Mouse (Mus musculus): Measurements from ENCODE around the gene C2cd2. TPM values are rescaled to one million over a fixed set of nuclear protein-coding genes. Genes with fewer than 3 reads are reported as not detected.
A peak's percentile ranks its signal among the peaks of the same experiment; 100 is the strongest.

Gene C2cd2
- polyA plus RNA-seq, 1 experiment from 2014 or later = 19.4 TPM

GRCm38 (mm10) chr16:97977722-97978121 is 15.3 kb upstream of the C2cd2 start:
- Histone ChIP-seq H3K36me3 (ENCODE audit: control insufficient read depth, insufficient read depth, low read length) (no peaks in the 10 kb centered on the region), H3K4me1 (ENCODE audit: control insufficient read depth, insufficient read depth, low read depth, low read length) (no peaks in the 10 kb centered on the region), H3K9ac (ENCODE audit: low read depth, low read length) (no peak overlapping the region), H3K27ac (ENCODE audit: low read depth, low read length) (no peak overlapping the region), H3K4me2 (ENCODE audit: low read length) (no peak overlapping the region), H3K9me3 (ENCODE audit: control insufficient read depth, low read length) (no peaks in the 10 kb centered on the region), H3K27me3 (replicated peaks; ENCODE audit: control insufficient read depth, insufficient read depth, low read length) (no peaks in the 10 kb centered on the region), H3K4me3 (ENCODE audit: low read length) (no peak overlapping the region)
- WGBS = 92% methylated on average over 3 of the region's 3 CpGs
- no peak for ATAC-seq

DNA sequence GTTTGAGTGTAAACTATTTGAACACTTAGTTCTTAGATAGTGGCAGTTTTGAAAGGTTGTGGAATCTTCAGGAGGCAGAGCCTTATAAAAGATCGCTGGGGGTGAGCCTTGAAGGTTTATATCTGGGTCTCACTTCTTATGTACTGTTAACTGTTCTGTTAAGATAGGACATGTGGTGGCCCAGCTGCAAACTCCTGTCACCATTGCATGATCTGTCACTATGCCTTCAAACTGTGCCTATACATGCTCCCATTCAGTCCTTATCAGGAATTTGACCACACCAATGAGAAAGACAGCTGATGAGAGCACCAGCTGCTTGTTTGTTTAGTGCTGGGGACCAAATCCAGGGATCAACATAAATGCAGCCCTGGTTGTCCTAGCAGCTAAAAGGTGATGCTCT is 14.9 kb upstream of the C2cd2 start:
- Histone ChIP-seq H3K4me2 (ENCODE audit: low read length) (no peak overlapping the region), H3K27ac (ENCODE audit: low read depth, low read length) (no peak overlapping the region), H3K9ac (ENCODE audit: low read depth, low read length) (no peak overlapping the region), H3K4me1 (ENCODE audit: control insufficient read depth, insufficient read depth, low read depth, low read length) (no peaks in the 10 kb centered on the region), H3K4me3 (ENCODE audit: low read length) (no peak overlapping the region), H3K9me3 (ENCODE audit: control insufficient read depth, low read length) (no peaks in the 10 kb centered on the region), H3K27me3 (replicated peaks; ENCODE audit: control insufficient read depth, insufficient read depth, low read length) (no peaks in the 10 kb centered on the region), H3K36me3 (ENCODE audit: control insufficient read depth, insufficient read depth, low read length) (no peaks in the 10 kb centered on the region)
- no peak for ATAC-seq
- WGBS = 84% methylated on average over 1 of the region's 1 CpGs

DNA sequence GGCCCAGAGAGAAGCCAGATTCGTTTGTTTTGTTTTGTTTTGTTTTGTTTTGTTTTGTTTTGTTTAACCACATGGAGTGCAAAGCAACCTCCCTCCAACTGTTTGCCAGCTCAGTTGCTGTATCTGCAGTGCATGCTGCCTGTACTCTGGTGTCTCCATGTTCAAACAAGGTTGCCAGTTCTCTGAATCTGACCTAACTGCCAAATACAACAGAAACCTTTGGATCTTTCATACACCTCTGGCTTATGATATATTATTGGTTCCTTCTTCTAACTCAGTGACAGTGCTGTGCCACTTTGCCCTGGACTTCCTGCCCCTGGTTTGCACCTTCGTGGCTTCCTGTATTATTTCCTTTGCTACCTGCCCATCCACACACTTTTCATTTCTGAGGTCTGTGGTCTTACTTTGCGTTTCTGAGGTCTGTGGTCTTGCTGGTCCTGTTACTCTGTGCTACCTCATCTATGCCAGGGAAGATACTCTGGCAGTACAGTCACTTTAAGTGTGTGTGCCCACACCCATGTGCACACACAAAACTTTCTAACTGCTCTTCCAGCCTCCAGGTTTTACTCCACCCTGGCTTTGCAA is 1.6 kb upstream of the C2cd2 start:
- Histone ChIP-seq H3K4me3 (ENCODE audit: low read length) (no peak overlapping the region), H3K9me3 (ENCODE audit: control insufficient read depth, low read length) (no peaks in the 10 kb centered on the region)
- 88% methylated on average over 3 of the region's 3 CpGs for WGBS

GRCm38 (mm10) chr16:97961381-97962150 is 832 bp downstream of the C2cd2 start:
- WGBS = 25% methylated on average over 13 of the region's 36 CpGs
- Histone ChIP-seq H3K36me3 (ENCODE audit: control insufficient read depth, insufficient read depth, low read length) (no peaks in the 10 kb centered on the region), H3K4me3 (ENCODE audit: low read length) (peak overlapping the region; percentile 92), H3K27ac (ENCODE audit: low read depth, low read length) (peak overlapping the region; percentile 96), H3K4me2 (ENCODE audit: low read length) (peak overlapping the region; percentile 92), H3K9me3 (ENCODE audit: control insufficient read depth, low read length) (no peaks in the 10 kb centered on the region), H3K4me1 (ENCODE audit: control insufficient read depth, insufficient read depth, low read depth, low read length) (peaks cover 8% of the 10 kb centered on the region), H3K27me3 (replicated peaks; ENCODE audit: control insufficient read depth, insufficient read depth, low read length) (no peaks in the 10 kb centered on the region), H3K9ac (ENCODE audit: low read depth, low read length) (peak overlapping the region; percentile 99)
- peak; percentile 54 for ATAC-seq

More for the DNA sequence above, 1.6 kb upstream of the C2cd2 start:
- Histone ChIP-seq H3K4me1 (ENCODE audit: control insufficient read depth, insufficient read depth, low read depth, low read length) (peaks cover 8% of the 10 kb centered on the region), H3K9ac (ENCODE audit: low read depth, low read length) (no peak overlapping the region), H3K27ac (ENCODE audit: low read depth, low read length) (no peak overlapping the region), H3K4me2 (ENCODE audit: low read length) (no peak overlapping the region), H3K36me3 (ENCODE audit: control insufficient read depth, insufficient read depth, low read length) (no peaks in the 10 kb centered on the region), H3K27me3 (replicated peaks; ENCODE audit: control insufficient read depth, insufficient read depth, low read length) (no peaks in the 10 kb centered on the region)
- no peak for ATAC-seq

GRCm38 (mm10) chr16:97960348-97960747 is 2.0 kb downstream of the C2cd2 start:
- peaks cover 8% of the 10 kb centered on the region for H3K4me1 ChIP-seq (ENCODE audit: control insufficient read depth, insufficient read depth, low read depth, low read length)
- no peak for ATAC-seq
- H3K27ac ChIP-seq (ENCODE audit: low read depth, low read length) = no peak overlapping the region
- 89% methylated on average over 3 of the region's 3 CpGs for WGBS
- H3K9ac ChIP-seq (ENCODE audit: low read depth, low read length) = no peak overlapping the region
- H3K27me3 ChIP-seq (replicated peaks; ENCODE audit: control insufficient read depth, insufficient read depth, low read length) = no peaks in the 10 kb centered on the region
- peaks cover 3% of the 10 kb centered on the region; the same call in 1 of the 2 replicates for H3K36me3 ChIP-seq (ENCODE audit: control insufficient read depth, insufficient read depth, low read length)
- no peak overlapping the region for H3K4me2 ChIP-seq (ENCODE audit: low read length)
- H3K9me3 ChIP-seq (ENCODE audit: control insufficient read depth, low read length) = no peaks in the 10 kb centered on the region
- H3K4me3 ChIP-seq (ENCODE audit: low read length) = no peak overlapping the region

GRCm38 (mm10) chr16:97958401-97958973 is 3.9 kb downstream of the C2cd2 start:
- Histone ChIP-seq H3K9ac (ENCODE audit: low read depth, low read length) (no peak overlapping the region), H3K4me3 (ENCODE audit: low read length) (no peak overlapping the region)

GRCm38 (mm10) chr16:97957626-97958025 is 4.8 kb downstream of the C2cd2 start:
- no peaks in the 10 kb centered on the region for H3K9me3 ChIP-seq (ENCODE audit: control insufficient read depth, low read length)
- no peak for ATAC-seq
- H3K9ac ChIP-seq (ENCODE audit: low read depth, low read length) = no peak overlapping the region
- H3K27me3 ChIP-seq (replicated peaks; ENCODE audit: control insufficient read depth, insufficient read depth, low read length) = no peaks in the 10 kb centered on the region
- H3K4me2 ChIP-seq (ENCODE audit: low read length) = no peak overlapping the region
- H3K27ac ChIP-seq (ENCODE audit: low read depth, low read length) = no peak overlapping the region
- peaks cover 8% of the 10 kb centered on the region for H3K4me1 ChIP-seq (ENCODE audit: control insufficient read depth, insufficient read depth, low read depth, low read length)
- no peak overlapping the region for H3K4me3 ChIP-seq (ENCODE audit: low read length)
- H3K36me3 ChIP-seq (ENCODE audit: control insufficient read depth, insufficient read depth, low read length) = peaks cover 16% of the 10 kb centered on the region

More at GRCm38 (mm10) chr16:97958401-97958973, 3.9 kb downstream of the C2cd2 start:
- no peak for ATAC-seq
- no peak overlapping the region for H3K27ac ChIP-seq (ENCODE audit: low read depth, low read length)
- no peaks in the 10 kb centered on the region for H3K27me3 ChIP-seq (replicated peaks; ENCODE audit: control insufficient read depth, insufficient read depth, low read length)
- H3K4me1 ChIP-seq (ENCODE audit: control insufficient read depth, insufficient read depth, low read depth, low read length) = peaks cover 8% of the 10 kb centered on the region
- H3K9me3 ChIP-seq (ENCODE audit: control insufficient read depth, low read length) = no peaks in the 10 kb centered on the region
- no peak overlapping the region for H3K4me2 ChIP-seq (ENCODE audit: low read length)
- peaks cover 8% of the 10 kb centered on the region; the same call in 1 of the 2 replicates for H3K36me3 ChIP-seq (ENCODE audit: control insufficient read depth, insufficient read depth, low read length)

DNA sequence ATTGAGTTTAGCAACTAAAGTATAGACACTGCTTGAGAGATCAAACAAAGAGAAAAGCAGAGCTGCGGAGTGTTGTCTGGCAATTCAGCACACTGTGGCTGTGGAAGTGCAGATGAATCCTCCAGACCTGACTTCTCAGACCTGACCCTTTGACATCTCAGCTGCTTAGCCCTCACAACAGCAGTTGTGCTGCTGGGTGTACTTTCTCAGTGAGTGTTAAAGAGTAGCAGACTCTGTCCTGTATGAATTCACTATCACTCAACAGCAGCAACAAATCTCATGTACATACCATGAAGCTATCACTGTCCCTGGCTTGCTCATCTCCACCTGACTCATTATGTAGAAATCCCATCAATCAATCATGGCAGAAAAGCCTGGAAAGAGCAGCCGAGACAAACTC is 6.4 kb downstream of the C2cd2 start:
- peaks cover 29% of the 10 kb centered on the region for H3K36me3 ChIP-seq (ENCODE audit: control insufficient read depth, insufficient read depth, low read length)
- ATAC-seq = no peak
- no peak overlapping the region for H3K4me3 ChIP-seq (ENCODE audit: low read length)
- no peak overlapping the region for H3K27ac ChIP-seq (ENCODE audit: low read depth, low read length)
- H3K4me1 ChIP-seq (ENCODE audit: control insufficient read depth, insufficient read depth, low read depth, low read length) = peaks cover 2% of the 10 kb centered on the region
- no peak overlapping the region for H3K9ac ChIP-seq (ENCODE audit: low read depth, low read length)
- 86% methylated on average over 2 of the region's 2 CpGs for WGBS
- H3K4me2 ChIP-seq (ENCODE audit: low read length) = no peak overlapping the region
- no peaks in the 10 kb centered on the region for H3K9me3 ChIP-seq (ENCODE audit: control insufficient read depth, low read length)
- H3K27me3 ChIP-seq (replicated peaks; ENCODE audit: control insufficient read depth, insufficient read depth, low read length) = no peaks in the 10 kb centered on the region

- no peaks in the 10 kb centered on the region for H3K27me3 ChIP-seq (replicated peaks; ENCODE audit: control insufficient read depth, insufficient read depth, low read length)
- H3K36me3 ChIP-seq (ENCODE audit: control insufficient read depth, insufficient read depth, low read length) = peaks cover 42% of the 10 kb centered on the region
- no peak overlapping the region for H3K4me2 ChIP-seq (ENCODE audit: low read length)
- no peak overlapping the region for H3K4me3 ChIP-seq (ENCODE audit: low read length)
- WGBS = 89% methylated on average over 2 of the region's 2 CpGs
- no peaks in the 10 kb centered on the region for H3K9me3 ChIP-seq (ENCODE audit: control insufficient read depth, low read length)
- H3K9ac ChIP-seq (ENCODE audit: low read depth, low read length) = no peak overlapping the region
- no peaks in the 10 kb centered on the region for H3K4me1 ChIP-seq (ENCODE audit: control insufficient read depth, insufficient read depth, low read depth, low read length)
- ATAC-seq = no peak
- H3K27ac ChIP-seq (ENCODE audit: low read depth, low read length) = no peak overlapping the region
Measured at GRCm38 (mm10) chr16:97953300-97953699, 9.1 kb downstream of the C2cd2 start.

All from hindbrain, embryonic 16.5 days (tissue).